Mouse (Mus musculus): ENCODE measurements around the gene Elf1. TPM values are rescaled to one million over a fixed set of nuclear protein-coding genes. Genes with fewer than 3 reads are reported as not detected.

Elf1 gene
- polyA plus RNA-seq, 2 experiments from 2014 or later, result 122 to 145 TPM

DNA sequence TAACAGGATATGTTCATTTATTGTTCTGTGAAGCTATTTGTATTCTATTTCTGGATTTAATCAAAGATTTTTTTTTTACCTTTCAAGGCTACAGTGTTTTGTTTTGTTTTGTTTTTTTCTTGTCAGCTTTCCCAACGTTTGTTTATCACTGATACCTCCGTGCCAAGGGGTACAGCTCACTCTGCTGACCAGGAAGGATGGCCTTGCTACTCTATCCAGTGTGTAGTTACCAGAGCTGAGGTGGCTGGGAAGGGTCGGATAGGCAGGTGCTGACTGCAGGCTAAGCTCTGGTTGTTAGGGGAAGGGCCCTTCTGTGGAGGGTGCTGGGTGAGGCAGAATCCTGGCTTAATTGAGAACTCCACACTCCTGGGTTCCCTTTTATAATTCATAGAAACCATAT, 9.3 kb downstream of the Elf1 start:
- no peak for ATAC-seq

GRCm38 (mm10) chr14:79494349-79494748, 13.4 kb downstream of the Elf1 start:
- ATAC-seq, result no peak

DNA sequence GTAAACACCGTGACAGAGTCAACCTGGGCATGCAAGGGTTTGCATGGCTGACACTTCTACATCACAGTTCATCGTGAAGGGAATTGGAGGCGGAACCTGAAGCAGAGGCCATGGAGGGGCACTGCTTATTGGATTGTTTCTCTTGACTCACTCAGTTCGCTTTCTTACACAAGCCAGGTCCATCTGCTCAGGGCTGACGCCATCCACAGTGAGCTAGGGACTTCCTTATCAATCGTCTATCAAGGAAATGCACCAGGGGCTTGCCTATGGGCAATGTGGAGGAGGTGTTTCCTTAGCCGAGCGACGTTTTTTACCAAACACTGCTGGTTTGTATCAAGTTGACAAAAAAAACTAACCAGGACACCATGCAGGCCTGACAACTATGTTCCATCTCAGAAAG, 18.3 kb downstream of the Elf1 start:
- peak; percentile 83 for ATAC-seq

DNA sequence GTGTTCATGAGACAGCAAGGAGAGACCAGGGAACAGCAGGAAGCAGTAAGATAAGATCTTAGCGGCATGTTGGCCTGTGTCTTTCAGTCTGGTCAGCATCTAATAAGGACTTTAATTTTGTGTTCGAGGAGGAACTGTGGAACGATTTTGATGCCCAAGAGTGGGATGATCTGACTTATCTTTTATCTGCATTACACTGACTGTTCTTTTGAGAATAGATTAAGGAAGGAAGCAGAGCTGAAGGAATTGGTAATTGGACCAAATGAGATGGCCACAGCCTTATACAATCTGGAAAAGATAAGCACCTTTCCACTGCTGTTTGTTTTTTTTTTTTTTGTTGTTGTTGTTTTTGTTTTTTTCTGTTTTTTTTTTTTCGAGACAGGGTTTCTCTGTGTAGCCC, 19.8 kb downstream of the Elf1 start:
- ATAC-seq, result no peak

DNA sequence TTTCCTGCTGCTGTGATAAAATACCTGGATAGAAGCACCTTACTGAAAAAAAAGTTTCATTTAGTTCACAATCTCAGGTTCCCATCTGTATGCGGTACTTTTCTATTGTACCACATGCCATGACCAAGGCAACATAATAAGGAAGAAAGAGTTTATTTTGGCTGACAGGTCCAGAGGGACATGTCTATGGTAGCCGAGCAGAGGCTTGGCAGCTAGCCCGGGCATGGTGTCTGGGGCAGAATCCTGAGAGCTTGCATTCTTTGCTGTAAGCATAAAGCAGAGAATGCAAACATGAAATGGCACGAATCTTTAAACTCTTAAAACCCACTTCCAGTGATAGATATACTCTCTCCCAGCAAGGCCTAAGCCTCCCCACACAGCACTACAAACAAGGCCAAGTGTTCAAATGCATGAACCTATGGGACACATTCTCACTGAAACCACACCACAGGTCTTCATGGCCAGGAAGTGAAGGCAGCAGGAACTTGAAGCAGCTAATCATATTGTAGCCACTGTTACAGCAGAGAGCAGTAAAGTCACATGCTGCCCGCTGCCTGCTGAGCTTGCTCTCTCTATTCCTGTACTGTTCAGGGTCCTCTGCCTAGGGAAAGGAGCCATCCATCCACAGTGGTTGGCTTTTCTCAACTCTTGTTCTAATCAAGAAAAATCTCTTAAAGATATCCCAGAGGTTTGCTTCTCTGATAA, 22.5 kb downstream of the Elf1 start:
- peak; percentile 24 for ATAC-seq

GRCm38 (mm10) chr14:79504246-79505006, 23.4 kb downstream of the Elf1 start:
- no peak for ATAC-seq

DNA sequence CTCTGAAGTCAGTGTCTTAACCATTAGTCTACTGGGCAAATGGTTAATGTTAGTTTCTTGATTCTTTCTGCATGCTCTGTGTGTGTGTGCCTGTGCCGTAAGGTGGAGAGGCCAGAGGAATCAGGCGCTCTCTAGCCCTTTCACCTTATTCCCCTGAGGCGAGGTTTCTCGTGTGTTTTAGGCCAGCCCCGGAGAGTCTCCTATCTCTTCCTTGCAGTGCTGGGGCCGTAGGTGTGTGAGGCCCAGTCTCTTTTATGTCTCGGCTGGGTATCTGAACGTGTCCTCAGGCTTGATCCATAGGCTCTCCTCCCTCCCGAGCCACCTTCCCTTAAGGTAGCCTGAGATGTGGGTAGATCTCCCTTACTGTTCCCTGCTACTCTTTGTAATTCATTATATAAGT, 25.2 kb downstream of the Elf1 start:
- no peak for ATAC-seq

- no peak for ATAC-seq
Observed at GRCm38 (mm10) chr14:79507846-79508245, 26.9 kb downstream of the Elf1 start.

DNA sequence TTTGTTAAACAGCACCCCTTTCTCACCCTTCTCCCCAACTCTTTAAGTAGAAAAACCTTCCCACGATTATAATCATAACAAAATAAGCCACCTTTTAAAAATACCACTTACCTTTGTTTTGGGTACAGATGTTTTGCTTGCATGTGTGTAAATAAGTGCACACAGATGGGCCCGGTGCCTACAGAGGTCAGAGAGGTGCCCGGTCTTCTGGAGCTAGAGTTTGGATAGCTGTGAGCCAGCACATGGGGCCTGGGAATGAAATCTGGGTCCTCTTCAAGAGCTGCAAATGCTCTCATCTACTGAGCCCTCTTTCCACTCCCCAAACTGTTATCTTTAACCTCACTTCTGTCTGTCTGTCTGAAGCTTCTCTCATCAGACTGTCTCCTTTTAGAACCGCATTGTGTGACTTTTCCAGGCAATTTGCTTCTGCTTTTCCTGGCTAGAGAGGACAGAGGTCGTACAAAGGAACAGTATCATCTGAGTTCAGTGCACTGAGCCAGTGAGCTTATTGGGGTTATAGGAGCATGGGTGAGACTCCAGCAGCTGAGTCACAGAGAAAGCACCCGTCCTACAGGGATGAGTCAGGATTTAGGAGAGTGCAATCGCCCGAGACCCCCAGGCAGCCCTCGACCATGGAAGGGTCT, 27.8 kb downstream of the Elf1 start:
- ATAC-seq, result no peak

DNA sequence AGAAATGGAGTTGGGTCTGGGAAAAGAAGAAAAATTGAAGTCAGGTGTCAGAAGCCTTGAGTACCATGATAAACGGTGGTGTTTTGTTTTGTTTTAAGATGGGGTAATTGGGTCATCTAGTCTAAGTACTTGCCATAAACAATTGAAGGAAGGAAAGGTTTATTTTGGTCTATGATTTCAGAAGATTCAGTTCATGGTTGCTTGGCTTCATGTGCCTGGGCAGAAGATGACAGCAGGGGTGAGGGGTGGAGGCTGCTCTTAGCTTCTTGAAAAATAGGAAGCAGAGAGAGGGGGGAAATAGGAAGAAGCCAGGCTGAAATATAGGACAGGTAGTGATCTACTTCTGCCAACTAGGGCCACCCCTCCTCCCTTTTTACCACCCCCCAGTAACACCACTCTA, 30.5 kb downstream of the Elf1 start:
- ATAC-seq, result no peak

GRCm38 (mm10) chr14:79513951-79514350, 33.0 kb downstream of the Elf1 start:
- no peak for ATAC-seq

- ATAC-seq, result no peak
Observed at GRCm38 (mm10) chr14:79515100-79515499, 34.1 kb downstream of the Elf1 start.

- peak; percentile 88 for ATAC-seq
Observed at GRCm38 (mm10) chr14:79515511-79516242, 34.7 kb downstream of the Elf1 start.

- ATAC-seq, result no peak
Observed at GRCm38 (mm10) chr14:79516243-79516610, 35.2 kb downstream of the Elf1 start.

DNA sequence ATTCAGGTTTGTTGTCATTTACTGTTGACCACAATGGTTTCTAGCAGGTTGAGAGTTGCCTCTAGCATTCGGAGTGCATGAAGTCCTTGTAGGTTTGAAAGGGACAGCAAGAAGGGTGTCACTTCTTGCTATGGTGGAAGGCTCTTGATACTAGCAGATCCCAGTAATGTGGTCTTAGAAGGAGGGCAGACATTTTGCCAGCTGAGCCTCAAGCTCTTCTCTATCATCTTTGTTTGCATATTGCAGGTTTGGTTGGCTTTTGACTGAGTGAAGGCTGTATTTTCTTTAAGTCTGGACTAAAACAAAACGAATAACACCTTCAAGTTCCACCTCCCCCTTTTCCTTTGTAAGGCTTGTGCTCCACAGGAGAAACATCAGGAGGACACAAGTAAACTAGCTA, 35.8 kb downstream of the Elf1 start:
- ATAC-seq, result no peak

DNA sequence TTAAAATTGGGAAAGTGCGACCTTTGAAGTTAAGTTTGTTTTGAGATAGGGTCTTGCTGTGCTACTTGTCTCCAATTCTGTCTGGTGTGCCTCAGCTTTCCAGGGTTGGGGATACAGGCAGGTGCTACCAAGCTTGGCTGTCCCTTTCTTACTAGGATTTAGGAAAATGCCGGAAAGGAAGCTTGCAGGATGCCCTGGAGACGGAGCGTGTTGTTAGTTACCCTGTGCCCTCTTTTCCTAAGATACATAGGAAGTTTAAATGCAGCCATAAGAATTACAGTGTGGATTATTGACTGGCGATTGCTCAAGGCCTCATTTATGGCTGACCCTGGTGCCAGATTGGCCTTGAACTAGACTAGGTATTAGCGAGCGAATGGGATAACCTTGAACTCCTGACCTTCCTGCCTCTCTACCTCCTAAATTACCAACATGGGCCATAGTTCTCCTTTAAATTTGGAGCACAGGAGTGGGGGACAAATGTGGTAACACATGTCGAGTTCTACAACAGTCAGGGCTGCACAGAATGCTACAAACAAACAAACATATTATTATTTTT, 36.3 kb downstream of the Elf1 start:
- ATAC-seq, result no peak

- ATAC-seq, result no peak
Observed at GRCm38 (mm10) chr14:79518123-79518522, 37.1 kb downstream of the Elf1 start.

- ATAC-seq, result no peak
Observed at GRCm38 (mm10) chr14:79518761-79519662, 38.0 kb downstream of the Elf1 start.

DNA sequence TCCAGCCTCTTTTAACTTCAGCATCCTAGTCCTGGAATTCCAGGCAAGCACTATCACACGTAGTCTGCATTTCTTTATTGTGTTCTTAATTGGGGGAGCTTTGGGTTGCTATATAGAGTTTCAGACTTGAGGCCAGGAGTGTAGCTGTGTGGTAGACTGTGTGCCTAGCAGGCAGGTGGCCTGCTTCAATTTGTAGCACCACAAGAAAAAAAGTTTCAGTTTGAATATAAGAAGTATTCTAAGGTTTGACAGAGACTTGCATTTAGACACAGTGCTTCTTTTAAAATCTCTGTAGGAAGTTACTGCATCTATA, 38.6 kb downstream of the Elf1 start:
- ATAC-seq, result no peak

- no peak for ATAC-seq
Observed at GRCm38 (mm10) chr14:79520612-79521011, 39.6 kb downstream of the Elf1 start.

GRCm38 (mm10) chr14:79521056-79521455, 40.1 kb downstream of the Elf1 start:
- ATAC-seq, result no peak

All from activated CD4-positive, CD25-positive, alpha-beta regulatory T cell, adult 4 months (primary cell).